Mouse (Mus musculus): ENCODE measurements around the gene Rnf146.

Rnf146 gene

DNA sequence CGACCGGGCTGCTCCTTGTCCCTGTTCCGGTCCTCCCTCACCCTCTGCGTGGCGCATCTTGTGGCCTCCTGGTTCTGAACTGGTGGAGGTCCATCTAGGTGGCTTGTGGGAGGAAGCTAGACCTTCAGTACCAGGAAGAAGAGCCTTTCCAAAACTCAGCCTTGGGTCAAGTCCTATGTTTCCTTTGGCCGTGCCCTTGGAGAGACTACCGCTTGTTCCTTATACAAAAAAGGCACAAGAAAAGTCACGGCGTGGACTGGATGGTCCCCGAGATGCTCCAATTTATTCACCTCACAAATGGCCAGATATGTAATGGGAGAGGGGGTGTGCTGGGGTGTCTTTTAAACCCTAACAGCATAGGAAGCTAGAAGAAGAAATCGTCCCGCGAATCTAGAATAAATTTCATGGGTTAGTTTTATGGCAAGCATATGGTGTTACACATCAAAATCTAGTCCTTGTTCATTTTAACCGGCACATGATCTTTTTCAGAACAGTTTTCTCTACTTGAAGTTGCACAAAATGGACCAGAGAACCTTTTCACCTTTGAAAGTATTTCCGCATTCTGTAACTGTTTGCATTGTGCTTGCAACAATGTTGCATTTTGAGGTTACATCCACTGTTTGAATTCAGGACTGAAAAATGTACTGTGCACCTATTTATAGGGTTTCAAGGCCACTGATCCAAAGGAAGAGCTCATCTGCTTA, at the start of gene Rnf146:
Gene Rnf146, minus strand, starts transcription at position 246 of the 704 bp plus-strand sequence.
- peak; percentile 9 for DNase-seq (ENCODE audit: low read depth)

DNA sequence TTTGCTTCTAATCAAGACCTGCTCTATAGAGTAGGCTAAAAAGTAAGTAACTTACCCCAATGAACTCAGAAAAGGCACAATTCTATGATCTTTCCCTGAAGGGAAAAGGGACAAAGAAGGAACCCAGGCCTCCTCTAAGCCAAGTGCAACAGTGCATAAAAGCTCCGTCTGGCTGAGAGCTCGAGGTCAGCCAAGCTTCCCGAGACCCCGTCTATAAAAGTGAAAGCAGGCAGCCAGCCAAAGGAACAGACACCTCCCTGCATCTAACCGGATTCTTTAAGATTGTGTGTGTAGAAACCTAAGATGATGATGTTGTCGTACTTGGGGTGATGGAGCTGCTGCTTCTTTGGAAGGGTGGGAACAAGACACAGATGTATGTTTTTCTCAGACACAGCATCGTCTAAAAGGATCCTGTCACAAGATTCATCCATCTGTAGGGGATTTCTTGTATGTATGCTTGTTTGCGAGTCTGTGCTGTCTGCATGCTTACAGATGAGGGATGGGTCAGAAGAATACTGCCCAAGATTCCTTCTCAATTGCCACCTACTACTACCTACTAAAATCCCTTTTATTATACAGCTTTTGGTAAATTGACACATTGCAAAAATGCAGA, 40.5 kb upstream of the Rnf146 start:
- peak; percentile 33 for DNase-seq (ENCODE audit: low read depth)

DNA sequence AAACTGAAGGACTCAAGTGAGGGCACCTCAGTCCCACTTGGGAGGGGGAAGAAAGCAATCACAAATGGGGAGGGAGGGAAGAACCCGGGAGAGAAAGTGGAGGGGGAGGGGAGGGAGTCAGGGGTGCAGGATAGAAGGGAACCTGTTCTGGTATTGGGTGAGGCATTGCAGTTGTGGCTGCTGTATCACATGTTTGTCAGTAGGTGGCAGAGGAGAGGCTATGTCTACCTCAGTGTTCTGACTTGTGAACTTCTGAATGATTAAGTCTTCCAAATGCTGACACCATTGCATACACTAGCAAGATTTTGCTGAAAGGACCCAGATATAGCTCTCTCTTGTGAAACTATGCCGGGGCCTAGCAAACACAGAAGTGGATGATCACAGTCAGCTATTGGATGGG, 32.6 kb upstream of the Rnf146 start:
- DNase-seq (ENCODE audit: low read depth) = peak; percentile 25

DNA sequence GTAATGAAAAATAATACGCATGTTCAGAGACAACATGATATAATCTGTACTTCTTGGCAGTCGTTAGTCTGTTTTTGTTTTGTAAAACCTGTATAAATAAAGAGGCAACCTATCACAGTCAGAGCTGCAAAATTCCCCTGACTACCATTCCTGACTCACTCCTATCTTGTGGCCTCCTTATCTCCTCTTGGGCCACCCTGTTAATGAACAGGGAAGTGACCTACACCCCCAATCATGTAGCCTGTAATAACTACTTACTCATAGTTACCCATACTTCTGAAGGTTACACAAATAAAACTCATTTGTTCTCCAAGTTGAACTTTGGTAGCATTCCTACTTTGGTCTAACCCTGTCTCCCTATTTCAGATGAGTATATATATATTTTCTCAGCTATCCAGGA, 19.3 kb upstream of the Rnf146 start:
- no peak for DNase-seq (ENCODE audit: low read depth)

DNA sequence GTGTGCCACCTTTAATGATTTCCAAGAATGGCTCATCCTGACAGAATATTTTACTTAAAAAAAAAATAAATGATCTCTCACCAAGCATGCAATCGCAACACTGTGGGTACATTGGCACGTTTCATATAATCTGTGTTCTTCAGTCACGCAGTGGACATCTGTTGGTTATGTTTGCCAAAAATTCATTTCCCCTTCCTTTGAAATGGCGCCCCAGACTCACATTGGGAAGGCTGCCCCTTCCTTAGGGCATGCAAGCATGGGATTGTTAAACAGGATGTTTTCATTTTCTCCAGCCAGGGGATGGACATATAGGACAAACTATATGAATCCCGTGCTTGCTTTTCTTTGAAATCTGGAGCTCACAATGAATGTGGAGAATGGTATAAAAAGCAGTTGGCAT, 11.8 kb upstream of the Rnf146 start:
- DNase-seq (ENCODE audit: low read depth) = no peak

DNA sequence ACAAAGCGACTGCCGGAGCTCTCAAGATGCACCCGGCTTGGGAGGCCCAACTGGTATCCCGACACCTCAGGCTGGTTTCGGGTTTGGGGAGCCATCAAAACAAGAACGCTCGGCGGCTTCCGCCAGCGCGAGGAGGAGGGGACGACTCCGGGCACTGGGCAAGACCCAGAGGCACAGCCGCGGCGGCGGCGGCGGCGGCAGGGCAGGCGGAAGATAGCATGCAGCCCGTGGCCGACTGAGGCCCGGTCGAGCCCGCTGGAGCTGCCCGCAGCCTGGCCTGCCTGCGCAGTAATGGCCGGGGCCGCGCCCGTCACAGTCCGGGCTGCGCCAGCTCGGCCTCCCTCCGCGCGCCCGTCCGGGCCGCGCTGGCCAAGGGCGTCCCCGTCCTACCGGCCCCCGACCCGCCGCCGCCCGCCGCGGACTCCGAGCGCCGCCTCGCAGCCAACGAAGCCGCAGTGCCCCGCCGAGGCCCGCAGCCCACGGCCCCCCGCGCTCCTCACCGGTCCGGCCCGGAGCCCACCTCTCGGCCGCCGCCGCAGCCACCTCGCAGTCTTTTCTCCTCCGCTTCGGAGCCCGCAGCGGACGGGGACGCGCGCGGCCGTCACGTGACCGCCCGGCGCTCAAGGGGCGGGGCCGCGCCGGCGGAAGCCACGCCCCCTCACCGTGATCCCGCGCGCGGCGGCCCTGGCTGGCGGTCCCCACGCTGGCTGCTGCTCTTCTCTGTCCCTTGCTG, 612 bp downstream of the Rnf146 start:
- peak; percentile 93 for DNase-seq (ENCODE audit: low read depth)

DNA sequence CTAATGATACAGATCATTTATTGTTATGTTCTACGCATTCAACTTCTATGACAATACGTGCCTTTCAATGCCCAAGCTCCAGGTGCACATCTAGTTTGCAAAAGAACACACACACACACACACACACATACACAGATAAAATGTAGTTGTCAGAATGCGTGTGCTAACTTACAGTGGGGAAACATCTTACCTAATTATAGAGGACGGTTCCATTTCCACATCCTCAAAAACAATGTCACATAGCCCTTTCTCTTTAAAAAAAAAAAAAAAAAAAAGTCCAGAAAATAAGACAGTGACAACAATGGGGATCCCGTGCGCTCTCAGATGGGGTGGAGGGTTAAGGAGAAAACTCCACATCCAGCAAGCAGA, 1.2 kb downstream of the Rnf146 start:
- peak; percentile 27 for DNase-seq (ENCODE audit: low read depth)

DNA sequence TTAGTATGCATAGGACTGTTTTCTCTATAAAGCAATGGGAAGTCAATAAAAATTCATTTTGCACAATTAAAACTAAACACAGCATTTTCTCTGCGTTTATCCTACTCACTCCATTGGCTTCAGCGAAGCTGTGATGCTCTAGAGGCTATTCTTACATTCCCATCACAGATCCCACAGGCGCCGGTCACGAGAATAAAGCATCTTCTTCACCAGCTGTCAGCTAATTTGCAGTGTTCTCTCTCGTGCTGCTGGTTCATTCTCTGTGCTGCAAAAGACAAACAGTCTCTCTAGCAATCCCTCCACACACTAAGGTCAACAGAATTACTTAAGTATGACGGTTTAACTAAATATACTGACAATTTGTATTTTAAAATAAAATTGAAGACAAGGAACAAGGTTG, 8.1 kb downstream of the Rnf146 start:
- DNase-seq (ENCODE audit: low read depth) = no peak

DNA sequence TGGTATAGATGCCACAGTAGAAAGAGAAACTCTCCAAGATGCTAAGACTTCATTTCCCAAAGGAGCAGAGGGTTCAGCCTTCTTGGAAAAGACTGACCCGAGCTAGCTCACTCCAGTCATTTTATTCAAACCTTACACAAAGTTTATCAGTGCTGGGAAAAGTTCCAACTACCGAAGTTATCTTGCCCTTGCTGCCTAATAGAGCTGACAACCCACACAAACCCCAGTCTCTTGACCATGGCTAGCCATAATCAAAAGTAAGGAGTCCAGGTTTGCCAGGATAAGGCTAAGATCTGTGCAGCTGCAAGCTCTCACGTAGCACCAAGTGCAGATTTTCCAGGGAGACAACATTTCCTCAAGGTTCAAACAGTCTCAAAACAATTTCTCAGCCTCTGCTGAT, 9.7 kb downstream of the Rnf146 start:
- no peak for DNase-seq (ENCODE audit: low read depth)

DNA sequence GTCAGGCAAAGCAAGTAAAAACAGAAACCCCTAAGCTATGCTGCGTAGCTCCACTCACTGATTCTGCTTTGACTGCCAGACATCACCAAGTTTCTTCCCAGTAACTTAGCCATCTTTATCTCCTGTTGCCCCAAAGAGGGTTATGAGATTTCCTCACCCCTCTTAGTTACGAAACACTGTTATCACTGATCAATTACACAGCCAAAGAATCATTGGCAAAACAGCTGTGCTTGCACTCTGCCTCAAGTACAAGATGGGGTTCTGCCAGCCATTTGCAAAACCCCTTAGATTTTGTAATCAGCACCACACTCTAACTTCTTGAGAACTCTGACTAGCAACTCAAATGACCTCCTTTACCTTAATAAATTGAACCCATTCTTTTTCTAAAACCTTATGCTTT, 10.8 kb downstream of the Rnf146 start:
- no peak for DNase-seq (ENCODE audit: low read depth)

DNA sequence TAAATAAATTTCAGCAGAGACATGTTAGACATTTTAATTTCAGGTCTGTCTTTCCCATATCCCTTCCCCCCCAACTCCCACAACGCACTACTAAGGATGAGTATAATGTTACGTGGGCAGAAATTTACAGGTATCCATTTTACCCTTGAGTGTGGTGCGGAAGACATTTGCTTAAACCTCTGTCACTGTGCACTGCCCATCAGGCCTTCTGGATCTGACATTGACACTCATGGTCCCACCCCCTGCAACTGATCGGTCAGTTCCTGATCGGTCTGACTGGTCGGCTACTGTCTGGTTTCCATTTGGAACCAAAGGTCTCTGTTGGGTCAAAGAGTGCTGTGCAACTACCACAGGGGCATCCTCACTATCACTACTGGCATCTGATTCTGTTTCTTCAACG, 15.6 kb downstream of the Rnf146 start:
- DNase-seq (ENCODE audit: low read depth) = no peak

DNA sequence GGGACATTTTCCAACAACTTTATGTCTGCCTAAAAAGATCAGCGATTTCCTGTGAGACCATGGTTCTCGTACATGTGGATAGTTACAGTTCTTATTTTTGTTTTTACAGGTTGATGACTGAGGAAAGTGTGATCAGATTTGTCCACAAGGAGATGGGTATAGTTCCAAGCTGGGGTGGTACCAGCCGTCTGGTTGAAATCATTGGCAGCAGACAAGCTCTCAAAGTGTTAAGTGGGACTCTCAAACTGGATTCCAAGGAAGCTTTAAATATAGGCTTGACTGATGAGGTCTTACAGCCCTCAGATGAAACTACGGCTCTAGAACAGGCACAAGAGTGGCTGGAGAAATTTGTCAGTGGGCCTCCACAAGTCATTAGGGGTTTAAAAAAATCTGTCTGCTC, 18.0 kb downstream of the Rnf146 start:
- DNase-seq (ENCODE audit: low read depth) = no peak

DNA sequence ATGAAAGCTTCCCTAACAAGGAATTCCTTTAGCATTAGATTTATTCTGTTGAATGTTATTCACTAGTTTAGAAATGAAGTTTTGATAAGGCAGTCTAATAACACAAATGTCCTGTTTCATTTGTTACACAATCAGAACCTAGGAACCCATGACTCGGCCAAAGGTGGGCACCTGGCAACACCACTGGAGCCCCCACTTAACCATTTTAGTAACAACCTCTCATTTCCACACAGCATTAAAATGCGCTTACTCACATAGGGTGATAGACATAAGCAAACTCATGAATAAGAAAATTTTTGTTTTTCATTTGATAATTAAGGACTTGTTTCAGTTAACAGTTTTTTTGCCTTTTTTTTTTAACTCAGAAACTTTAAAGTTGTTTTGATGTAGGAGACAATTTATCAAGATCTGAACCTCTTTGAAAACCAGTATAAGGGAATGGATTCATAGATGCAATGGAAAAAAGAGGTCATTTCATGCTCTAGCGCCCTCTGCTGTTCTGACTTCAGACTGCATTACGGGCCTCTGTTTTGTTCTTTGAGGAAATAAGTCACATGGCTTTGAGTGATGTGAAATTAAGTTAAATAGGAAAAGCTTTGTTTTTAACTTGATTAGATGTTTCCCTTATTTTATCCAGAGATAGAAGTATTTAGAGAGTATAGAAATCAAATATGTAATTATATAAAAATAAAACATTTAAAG, 23.7 kb downstream of the Rnf146 start:
- peak; percentile 89 for DNase-seq (ENCODE audit: low read depth)

DNA sequence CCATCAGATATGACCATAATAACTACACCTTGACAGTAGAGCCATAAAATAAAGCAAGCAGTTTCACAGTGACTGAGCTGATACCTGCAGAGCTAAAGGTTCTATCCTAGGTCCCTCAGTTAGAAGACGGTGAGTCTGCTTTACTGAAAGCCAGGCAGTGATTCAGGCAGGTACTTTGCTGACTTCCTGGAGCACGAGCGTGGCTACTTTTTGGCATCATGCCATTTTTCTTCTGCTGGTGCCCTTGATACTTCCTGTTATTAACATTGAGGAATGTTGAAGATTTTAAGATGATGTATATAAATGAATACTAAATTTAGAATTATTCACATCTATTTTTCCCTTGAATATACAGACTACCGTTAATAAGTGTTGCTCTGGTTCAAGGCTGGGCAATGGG, 28.4 kb downstream of the Rnf146 start:
- DNase-seq (ENCODE audit: low read depth) = no peak

DNA sequence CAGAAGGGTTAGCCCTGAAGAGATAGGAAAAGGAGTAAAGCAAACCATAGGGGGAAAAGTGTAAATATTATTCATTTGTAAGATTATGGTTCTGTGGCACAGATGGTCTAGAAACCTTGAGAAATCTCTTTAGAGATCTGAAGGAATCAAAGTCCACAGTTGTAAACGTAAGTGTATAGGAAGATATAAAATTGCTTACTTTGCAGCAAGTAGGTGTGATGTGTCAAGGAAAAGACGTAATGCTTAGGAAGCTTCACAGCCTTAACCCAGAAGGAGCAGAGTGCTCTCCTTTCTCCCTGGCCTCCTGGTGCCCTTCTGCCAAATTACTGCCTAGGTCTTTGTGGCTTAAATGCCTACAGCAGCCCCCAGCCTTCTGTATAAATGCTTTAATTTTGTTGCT, 37.4 kb downstream of the Rnf146 start:
- no peak for DNase-seq (ENCODE audit: low read depth)

DNA sequence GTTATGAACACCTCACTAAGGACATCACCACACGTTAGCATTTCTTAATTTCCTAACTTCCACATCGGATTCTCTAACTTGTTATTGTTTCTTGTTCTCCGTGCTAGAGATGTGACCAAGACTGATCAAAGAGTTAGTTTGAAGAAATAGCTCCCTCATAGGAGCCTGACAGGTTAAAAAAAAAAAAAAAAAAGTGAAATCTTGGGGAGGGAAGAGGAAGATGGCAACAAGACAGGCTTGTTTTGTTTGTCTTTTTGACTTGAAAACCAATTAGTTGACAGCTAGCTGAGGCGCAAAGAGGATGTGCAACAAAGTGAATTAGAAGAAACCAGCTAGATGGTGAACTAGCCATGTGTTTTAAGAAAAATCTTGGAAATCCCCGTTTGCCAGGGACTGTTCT, 48.3 kb downstream of the Rnf146 start:
- DNase-seq (ENCODE audit: low read depth) = peak; percentile 17

DNA sequence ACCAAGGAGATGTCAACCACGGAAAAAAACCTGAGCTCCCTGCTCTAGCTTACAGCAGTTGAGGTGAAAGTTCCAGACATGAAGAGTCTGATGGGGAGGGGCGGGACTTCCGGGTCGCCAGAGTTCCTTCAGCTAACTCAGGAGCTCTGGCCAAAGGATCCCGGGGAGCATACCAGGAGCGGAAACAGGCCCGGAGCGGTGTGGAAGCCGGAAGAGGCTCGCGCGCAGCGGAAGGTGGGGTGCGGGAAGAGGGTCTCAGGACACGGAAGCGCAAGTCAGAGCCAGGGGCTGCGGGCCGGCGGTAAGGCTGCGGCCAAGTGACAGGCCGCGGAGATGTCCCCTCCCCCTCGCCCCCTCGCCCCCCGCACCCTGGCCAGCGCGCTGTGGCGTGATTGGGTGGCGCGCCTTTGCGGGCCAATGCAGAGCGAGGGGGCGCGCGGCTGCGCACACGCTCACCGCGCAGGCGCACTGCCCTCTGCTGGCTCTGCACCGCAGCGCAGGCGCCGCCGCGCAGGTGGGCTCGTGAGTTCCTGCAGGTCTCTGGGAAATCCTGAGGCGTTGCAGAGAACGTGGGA, 49.1 kb downstream of the Rnf146 start, which contains the start of gene Echdc1:
Gene Echdc1, plus strand, starts transcription at position 103 of the 575 bp plus-strand sequence.
- DNase-seq (ENCODE audit: low read depth) = peak; percentile 95

DNA sequence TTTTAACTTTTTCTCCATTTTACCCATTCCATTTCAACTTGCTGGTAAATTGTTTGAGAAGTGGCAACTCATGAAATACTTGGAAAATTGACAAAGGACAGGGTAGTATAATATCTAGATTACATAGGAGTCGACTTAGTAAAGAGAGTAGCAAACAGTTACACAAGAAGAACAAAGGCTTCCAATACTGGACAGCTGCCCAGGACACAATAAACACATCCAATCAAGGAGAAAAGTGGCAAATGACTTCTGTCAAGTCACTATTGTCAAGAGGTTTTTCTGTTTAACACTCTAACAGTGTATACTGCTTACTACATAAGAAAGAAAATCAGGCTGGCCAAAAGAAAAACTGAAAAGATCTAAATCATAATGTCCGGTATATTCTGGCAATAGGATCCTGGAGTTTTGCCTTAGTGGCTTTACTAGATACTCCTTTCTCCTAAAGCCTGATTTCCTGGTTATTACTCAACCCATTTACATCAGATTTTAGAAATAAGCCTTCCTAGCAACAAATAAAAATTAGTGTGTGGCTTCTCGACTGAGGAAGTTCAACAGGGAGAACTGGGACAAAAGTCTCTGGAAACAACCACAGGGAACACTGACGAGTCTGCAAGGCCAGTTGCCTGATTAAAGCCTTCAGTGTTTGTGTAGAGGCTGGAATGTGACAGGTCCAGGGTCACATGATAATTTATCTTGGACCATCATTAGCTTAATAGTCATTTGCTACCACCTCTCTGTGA, 50.6 kb downstream of the Rnf146 start:
- DNase-seq (ENCODE audit: low read depth) = no peak

DNA sequence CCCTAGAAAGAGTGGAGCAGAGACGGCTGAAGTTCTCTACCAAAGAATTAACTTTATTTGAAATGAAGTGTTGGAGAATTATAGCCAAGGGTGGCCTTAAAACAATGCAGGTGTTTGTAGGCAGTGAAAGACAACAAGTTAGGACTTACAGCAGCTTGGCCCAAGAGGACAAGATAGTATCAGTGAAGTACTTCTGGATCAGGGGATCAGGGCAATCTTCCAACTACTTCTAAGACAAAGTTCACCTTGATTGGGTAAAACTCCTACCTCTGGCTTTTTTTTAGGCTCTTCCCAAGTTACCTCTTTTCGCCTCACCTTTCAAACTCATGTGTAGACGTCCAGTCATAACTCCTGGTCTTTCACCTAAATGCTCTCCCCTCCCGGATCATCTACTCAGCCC, 60.0 kb downstream of the Rnf146 start:
- no peak for DNase-seq (ENCODE audit: low read depth)

Data from NIH3T3 (cell line).